Mouse (Mus musculus): ENCODE measurements around the gene Cep70.

Cep70 gene

GRCm38 (mm10) chr9:99325208-99325929 lies 82.2 kb downstream of the Cep70 start:
- DNase-seq, result no peak

- DNase-seq, result no peak
These were observed 82.8 kb downstream of the Cep70 start for GRCm38 (mm10) chr9:99325961-99326360.

- DNase-seq, result no peak
These were observed 83.7 kb downstream of the Cep70 start for GRCm38 (mm10) chr9:99326881-99327280.

- DNase-seq, result no peak
These were observed 93.4 kb downstream of the Cep70 start for GRCm38 (mm10) chr9:99336538-99336937.

- DNase-seq, result no peak
These were observed 95.1 kb downstream of the Cep70 start for GRCm38 (mm10) chr9:99338293-99338692.

GRCm38 (mm10) chr9:99339182-99339581 lies 96.0 kb downstream of the Cep70 start:
- DNase-seq, result no peak

GRCm38 (mm10) chr9:99340126-99340525 lies 97.0 kb downstream of the Cep70 start:
- no peak for DNase-seq

- DNase-seq, result no peak
These were observed 98.4 kb downstream of the Cep70 start for GRCm38 (mm10) chr9:99341600-99341999.

- no peak for DNase-seq
These were observed 102.2 kb downstream of the Cep70 start for GRCm38 (mm10) chr9:99345351-99345792.
